Mouse (Mus musculus) liver, embryonic 16.5 days (tissue): Measurements from ENCODE around the gene Trpm1. TPM values are rescaled to one million over a fixed set of nuclear protein-coding genes. Genes with fewer than 3 reads are reported as not detected.
"Not testable (repeated sequence)": the region's sequence is repeated elsewhere in the genome, so short reads cannot be mapped to it uniquely, and the experiment has no call there.

ENCODE experiments used
- ATAC-seq: fragments of 200-750 bp; cut with Nextera tagmentation; 2 replicates; pipeline ENCODE4 v1.8.0; 2017; ENCODE audit warnings: low read depth, mild to moderate bottlenecking, moderate number of reproducible peaks, moderate library complexity
- H3K27ac ChIP-seq: fragments of 300-500 bp; sonication (generic); 2 replicates; pipeline ENCODE4 v1.5.1; 2014; ENCODE audit warnings: mild to moderate bottlenecking, low read length
- H3K27me3 ChIP-seq: fragments of 300-500 bp; sonication (generic); 2 replicates; pipeline ENCODE4 v1.6.1; 2014; ENCODE audit warnings: low read depth, low read length, mixed read lengths; ENCODE audit not compliant: control insufficient read depth, insufficient read depth
- H3K36me3 ChIP-seq: fragments of 300-500 bp; sonication (generic); 2 replicates; pipeline ENCODE4 v1.6.1; 2014; ENCODE audit warnings: mild to moderate bottlenecking; ENCODE audit not compliant: control insufficient read depth, insufficient read depth
- H3K4me1 ChIP-seq: fragments of 300-500 bp; sonication (generic); 2 replicates; pipeline ENCODE4 v1.6.1; 2014; ENCODE audit warnings: low read depth, low read length, mixed read lengths; ENCODE audit not compliant: control insufficient read depth
- H3K4me2 ChIP-seq: fragments of 300-500 bp; sonication (generic); 2 replicates; pipeline ENCODE4 v1.6.1; 2014; ENCODE audit warnings: low read depth, low read length, mixed read lengths
- H3K4me3 ChIP-seq: fragments of 300-500 bp; sonication (generic); 2 replicates; pipeline ENCODE4 v1.5.1; 2014; ENCODE audit warnings: low read depth, mild to moderate bottlenecking, low read length
- H3K9ac ChIP-seq: fragments of 300-500 bp; sonication (generic); 2 replicates; pipeline ENCODE4 v1.6.1; 2014; ENCODE audit warnings: low read depth, low read length
- H3K9me3 ChIP-seq: fragments of 300-500 bp; sonication (generic); replicated peaks from 2 replicates; pipeline ENCODE4 v1.6.1; 2016; ENCODE audit warnings: low read length; ENCODE audit not compliant: control insufficient read depth
- WGBS: fragments of 180-500 bp; shearing (Covaris S2); extraction: QIAGEN DNeasy Blood & Tissue Kit; methylation state at CpG from one replicate; pipeline ENCODE4 v1.1.7; 2014; ENCODE audit not compliant: insufficient replicate concordance; 5-methylcytosine and 5-hydroxymethylcytosine counted together
- polyA plus RNA-seq: library from polyadenylated mRNA; unstranded; fragments of >200 nt; fragmentation: Nextera tagmentation; extraction: Ambion mirVana; gene quantifications from 2 replicates; pipeline ENCODE4 v1.2.1, GENCODE M21; 2015

The Trpm1 gene
- not detected in 2 replicates for polyA plus RNA-seq

- Histone ChIP-seq H3K9ac (no peak within 1 kb of the TSS), H3K9me3 (no peaks in the 10 kb centered on the region), H3K4me3 (no peak within 1 kb of the TSS), H3K4me2 (no peak within 1 kb of the TSS), H3K4me1 (0 out of 2 replicates have a peak, but pooled peaks cover 2% of the 10 kb centered on the region), H3K36me3 (no peaks in the 10 kb centered on the region), H3K27ac (no peak within 1 kb of the TSS), H3K27me3 (no peaks in the 10 kb centered on the region)
- WGBS: 69% methylated on average over 2 of the region's 2 CpGs
- ATAC-seq: no peak
These were observed at the start of gene Trpm1 for GRCm38 (mm10) chr7:64153535-64153934. TSS of gene Trpm1 (plus strand) at chr7:64153835.

DNA sequence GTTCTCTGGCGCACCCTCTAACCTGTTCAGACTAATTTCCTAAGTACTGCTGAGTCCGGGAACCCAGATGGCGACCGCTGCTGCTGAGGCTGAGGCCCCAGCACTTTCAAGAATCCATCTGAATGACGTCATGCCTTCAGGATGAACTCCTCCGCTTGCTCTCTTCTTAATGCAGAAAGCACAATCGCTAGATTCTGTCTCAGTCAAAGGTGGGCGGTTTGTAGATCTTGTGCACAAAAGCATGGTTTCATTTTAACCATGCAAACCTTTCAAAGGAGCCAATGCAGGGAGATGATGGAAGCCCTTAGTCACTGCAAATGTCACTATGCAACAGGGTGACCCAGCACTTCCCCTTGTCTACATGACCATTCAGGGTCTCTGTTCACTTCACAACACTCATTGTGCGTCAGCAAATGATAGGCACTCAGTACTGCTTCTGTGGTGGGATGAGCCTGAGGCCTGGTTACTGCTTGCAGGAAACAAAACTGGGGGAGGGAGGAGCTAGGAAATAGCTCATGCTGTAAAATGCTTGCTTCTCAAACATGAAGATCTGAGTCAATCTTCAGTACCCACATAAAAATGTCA, 31.4 kb upstream of the Trpm1 start:
- H3K36me3 ChIP-seq: no peaks in the 10 kb centered on the region
- no peak overlapping the region for H3K27ac ChIP-seq
- no peak overlapping the region for H3K9ac ChIP-seq
- 64% methylated on average over 9 of the region's 9 CpGs for WGBS
- H3K4me2 ChIP-seq: no peak overlapping the region
- no peaks in the 10 kb centered on the region for H3K9me3 ChIP-seq
- no peaks in the 10 kb centered on the region for H3K27me3 ChIP-seq
- no peak for ATAC-seq
- no peak overlapping the region for H3K4me3 ChIP-seq
- no peaks in the 10 kb centered on the region for H3K4me1 ChIP-seq

DNA sequence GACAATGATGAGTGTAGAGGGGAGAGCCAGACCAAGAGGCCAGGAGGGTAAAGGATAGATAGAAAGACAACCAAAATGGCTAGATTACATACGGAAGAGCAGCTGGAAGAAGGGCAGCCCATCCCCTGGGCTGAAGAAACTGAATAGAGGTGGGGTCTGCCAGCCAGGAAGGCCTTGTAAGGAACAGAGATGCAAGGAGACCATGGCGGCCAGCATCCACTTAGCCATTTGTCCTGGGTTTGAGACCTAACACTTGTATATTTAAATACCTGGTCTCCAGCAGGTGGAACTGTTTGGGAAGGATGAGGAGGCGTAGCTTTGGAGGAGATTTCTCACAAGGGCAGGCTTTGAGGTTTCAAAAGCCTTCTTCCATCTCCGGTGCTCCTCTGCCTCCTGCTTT, 29.9 kb upstream of the Trpm1 start:
- Histone ChIP-seq H3K4me1 (no peaks in the 10 kb centered on the region), H3K9me3 (no peaks in the 10 kb centered on the region), H3K4me3 (no peak overlapping the region), H3K9ac (no peak overlapping the region), H3K27me3 (no peaks in the 10 kb centered on the region), H3K36me3 (no peaks in the 10 kb centered on the region), H3K27ac (no peak overlapping the region), H3K4me2 (no peak overlapping the region)
- no peak for ATAC-seq
- 59% methylated on average over 4 of the region's 4 CpGs for WGBS

GRCm38 (mm10) chr7:64125994-64126393, 27.6 kb upstream of the Trpm1 start:
- H3K9me3 ChIP-seq, ATAC-seq, H3K4me3 ChIP-seq, H3K4me2 ChIP-seq, H3K27me3 ChIP-seq, H3K27ac ChIP-seq, H3K36me3 ChIP-seq, H3K4me1 ChIP-seq, H3K9ac ChIP-seq: not testable (repeated sequence)
- WGBS: 77% methylated on average over 8 of the region's 9 CpGs

GRCm38 (mm10) chr7:64139866-64140265, 13.8 kb upstream of the Trpm1 start:
- Histone ChIP-seq H3K27ac (no peak overlapping the region), H3K27me3 (no peaks in the 10 kb centered on the region), H3K9me3 (no peaks in the 10 kb centered on the region), H3K4me3 (no peak overlapping the region), H3K4me1 (no peaks in the 10 kb centered on the region), H3K4me2 (no peak overlapping the region), H3K36me3 (no peaks in the 10 kb centered on the region), H3K9ac (no peak overlapping the region)
- no peak for ATAC-seq
- 53% methylated on average over 2 of the region's 2 CpGs for WGBS

DNA sequence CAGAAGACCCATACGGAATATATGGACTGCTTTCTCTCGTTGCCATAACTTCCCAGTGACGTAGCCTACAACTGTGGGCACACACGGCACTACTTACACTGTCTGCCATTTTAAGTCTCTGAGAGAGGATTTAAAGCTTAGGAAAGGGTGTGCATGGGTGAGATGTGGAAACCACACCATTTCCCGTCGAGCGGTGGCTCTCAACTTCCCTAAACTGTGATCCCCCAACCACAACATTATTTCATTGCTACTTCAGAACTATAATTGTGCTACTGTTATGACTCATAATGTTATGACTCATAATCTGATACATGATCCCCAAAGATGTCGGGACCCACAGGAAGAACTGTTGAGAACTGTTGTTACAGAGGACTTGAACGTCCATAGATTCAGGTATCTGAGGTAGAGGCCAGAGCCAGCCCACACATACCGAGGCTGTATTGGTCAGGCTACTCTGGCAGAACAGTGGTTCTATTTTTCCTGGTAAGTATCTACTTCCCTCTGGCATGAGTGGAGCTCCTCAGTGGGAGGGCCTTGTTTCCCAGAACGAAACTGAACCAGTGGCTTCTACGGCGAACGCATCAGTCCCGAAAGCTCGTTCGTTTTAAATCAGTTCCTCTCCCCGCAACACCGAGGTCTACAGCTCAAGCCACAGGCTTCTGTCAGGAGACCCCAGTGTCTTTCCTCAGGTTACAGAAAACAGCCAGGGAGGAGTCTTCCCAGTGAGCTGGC, 12.2 kb upstream of the Trpm1 start:
- ATAC-seq: no peak
- WGBS: 29% methylated on average over 19 of the region's 19 CpGs
- Histone ChIP-seq H3K36me3 (no peaks in the 10 kb centered on the region), H3K4me3 (peak overlapping the region; percentile 11; the same call in 1 of the 2 replicates), H3K9ac (no peak overlapping the region), H3K9me3 (no peaks in the 10 kb centered on the region), H3K27me3 (no peaks in the 10 kb centered on the region), H3K27ac (0 out of 2 replicates have a peak overlapping the region, but pooled peaks have one; percentile 26), H3K4me2 (peak overlapping the region; percentile 22; the same call in 1 of the 2 replicates), H3K4me1 (no peaks in the 10 kb centered on the region)

DNA sequence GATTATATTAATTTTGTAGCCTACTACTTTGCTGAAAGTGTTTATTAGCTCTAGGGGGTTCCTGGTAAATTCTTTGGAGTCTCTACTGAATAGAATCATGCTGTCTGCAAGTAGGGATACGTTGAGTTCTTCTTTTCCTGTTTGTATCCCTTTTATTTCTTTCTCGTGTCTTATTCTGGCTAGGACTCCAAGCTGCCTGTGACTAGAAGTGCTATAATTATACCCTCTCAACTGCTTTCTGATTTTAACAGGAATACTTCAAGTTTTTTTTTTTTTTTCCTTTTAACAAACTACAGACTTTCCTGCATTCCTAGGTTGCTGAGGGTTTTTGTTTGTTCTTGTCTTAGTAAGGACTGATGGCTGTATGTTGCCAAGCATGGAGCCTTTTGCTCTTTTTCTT, 4.3 kb upstream of the Trpm1 start:
- 30% methylated on average over 2 of the region's 2 CpGs for WGBS
- ATAC-seq: no peak
- no peaks in the 10 kb centered on the region for H3K36me3 ChIP-seq
- no peaks in the 10 kb centered on the region for H3K9me3 ChIP-seq
- H3K4me1 ChIP-seq: no peaks in the 10 kb centered on the region
- no peaks in the 10 kb centered on the region for H3K27me3 ChIP-seq
- H3K27ac ChIP-seq: no peak overlapping the region
- no peak overlapping the region for H3K4me3 ChIP-seq
- H3K4me2 ChIP-seq: no peak overlapping the region
- no peak overlapping the region for H3K9ac ChIP-seq

GRCm38 (mm10) chr7:64149747-64150146, 3.9 kb upstream of the Trpm1 start:
- 26% methylated on average over 2 of the region's 2 CpGs for WGBS
- H3K27ac ChIP-seq: no peak overlapping the region
- H3K4me1 ChIP-seq: no peaks in the 10 kb centered on the region
- no peaks in the 10 kb centered on the region for H3K27me3 ChIP-seq
- no peak for ATAC-seq
- H3K4me2 ChIP-seq: no peak overlapping the region
- H3K4me3 ChIP-seq: no peak overlapping the region
- H3K36me3 ChIP-seq: no peaks in the 10 kb centered on the region
- H3K9me3 ChIP-seq: no peaks in the 10 kb centered on the region
- no peak overlapping the region for H3K9ac ChIP-seq

DNA sequence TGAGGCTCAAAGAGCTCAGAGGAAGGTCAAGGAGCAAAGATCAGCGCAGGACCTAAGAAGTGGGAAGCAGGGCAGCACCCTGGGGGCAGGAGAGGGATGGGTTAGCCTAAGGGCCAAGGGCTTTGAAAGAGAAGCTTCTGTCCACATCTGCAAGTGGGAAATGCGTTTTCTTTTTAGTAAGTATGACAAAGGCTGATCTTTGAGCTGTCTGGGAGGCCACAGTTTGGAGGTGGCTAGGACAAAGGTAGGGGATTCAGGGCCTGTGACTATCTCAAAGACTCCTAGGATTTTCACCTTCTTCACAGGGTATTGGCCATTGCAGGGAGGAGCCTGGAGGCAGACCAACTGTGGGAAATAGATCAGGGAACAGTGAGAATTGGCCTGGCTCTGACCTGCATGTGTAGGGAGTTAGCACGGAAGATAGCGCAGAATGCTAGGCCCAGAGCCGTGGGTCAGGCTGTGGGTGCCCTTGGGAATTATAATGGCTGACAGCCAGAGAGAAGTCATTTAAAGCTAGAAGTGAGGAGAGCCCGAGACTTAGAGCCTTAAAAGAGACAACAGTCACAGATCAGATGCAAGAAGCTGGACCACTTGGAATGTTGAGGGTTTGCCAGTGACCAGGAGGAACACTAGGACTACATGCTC, 3.1 kb upstream of the Trpm1 start:
- no peaks in the 10 kb centered on the region for H3K36me3 ChIP-seq
- WGBS: 63% methylated on average over 6 of the region's 6 CpGs
- H3K4me2 ChIP-seq: no peak overlapping the region
- no peak overlapping the region for H3K4me3 ChIP-seq
- H3K9me3 ChIP-seq: no peaks in the 10 kb centered on the region
- ATAC-seq: no peak
- no peak overlapping the region for H3K27ac ChIP-seq
- no peak overlapping the region for H3K9ac ChIP-seq
- no peaks in the 10 kb centered on the region for H3K27me3 ChIP-seq
- 0 out of 2 replicates have a peak, but pooled peaks cover under 1% of the 10 kb centered on the region for H3K4me1 ChIP-seq
